Mouse (Mus musculus): ENCODE measurements at regions not wholly inside any gene's neighbourhood (a gene's known extent, or its start where the extent isn't known, plus 50 kb on each side); places are given as distances from the start of the nearest gene placed in this dataset.

GRCm38 (mm10) chr14:76701304-76701703 is 144.6 kb upstream of the Serp2 start:
- no peak overlapping the region for H3K4me3 ChIP-seq (ENCODE audit: insufficient read depth, poor library complexity, severe bottlenecking)
- H3K79me2 ChIP-seq (ENCODE audit: control insufficient read depth, insufficient read depth) = no peaks in the 10 kb centered on the region
- no peaks in the 10 kb centered on the region for H3K27me3 ChIP-seq (ENCODE audit: control insufficient read depth, insufficient read depth, insufficient read length)
- no peaks in the 10 kb centered on the region for H3K79me3 ChIP-seq (ENCODE audit: low read depth)
- no peak for TF ChIP-seq USF1 (IDR thresholded peaks at IDR 0.05; ENCODE audit: low read depth)
- TF ChIP-seq FOSL1 (IDR thresholded peaks at IDR 0.05; ENCODE audit: insufficient read depth, low read length, poor library complexity, severe bottlenecking) = no peak
- TF ChIP-seq MYOD1 (IDR thresholded peaks at IDR 0.05; ENCODE audit: control insufficient read depth, insufficient read length, low read depth) = no peak
- no peak for TF ChIP-seq CEBPB (IDR thresholded peaks at IDR 0.05; ENCODE audit: low read depth)
- TF ChIP-seq MYOG (IDR thresholded peaks at IDR 0.05; ENCODE audit: control insufficient read depth, extremely low read depth, insufficient read length) = no peak
- TF ChIP-seq CTCF (IDR thresholded peaks at IDR 0.05; ENCODE audit: control insufficient read depth, insufficient read depth, insufficient read length) = no peak
- no peaks in the 10 kb centered on the region for H3K36me3 ChIP-seq (ENCODE audit: control insufficient read depth, insufficient read depth)
- no peak overlapping the region for H3ac ChIP-seq (ENCODE audit: control insufficient read depth, insufficient read length, low read depth)

GRCm38 (mm10) chr14:76700796-76701195 is 144.1 kb upstream of the Serp2 start:
- Histone ChIP-seq H3K4me3 (ENCODE audit: insufficient read depth, poor library complexity, severe bottlenecking) (no peak overlapping the region), H3K36me3 (ENCODE audit: control insufficient read depth, insufficient read depth) (no peaks in the 10 kb centered on the region), H3K79me2 (ENCODE audit: control insufficient read depth, insufficient read depth) (no peaks in the 10 kb centered on the region), H3ac (ENCODE audit: control insufficient read depth, insufficient read length, low read depth) (no peak overlapping the region), H3K27me3 (ENCODE audit: control insufficient read depth, insufficient read depth, insufficient read length) (no peaks in the 10 kb centered on the region), H3K79me3 (ENCODE audit: low read depth) (no peaks in the 10 kb centered on the region)
- no peak for TF ChIP-seq MAX (IDR thresholded peaks at IDR 0.05)
- no peak for TF ChIP-seq USF1 (IDR thresholded peaks at IDR 0.05; ENCODE audit: low read depth)
- no peak for TF ChIP-seq CTCF (IDR thresholded peaks at IDR 0.05; ENCODE audit: control insufficient read depth, insufficient read depth, insufficient read length)
- no peak for TF ChIP-seq MYOD1 (IDR thresholded peaks at IDR 0.05; ENCODE audit: control insufficient read depth, insufficient read length, low read depth)

GRCm38 (mm10) chr14:76700190-76700589 is 143.5 kb upstream of the Serp2 start:
- Histone ChIP-seq H3K27me3 (ENCODE audit: control insufficient read depth, insufficient read depth, insufficient read length) (no peaks in the 10 kb centered on the region), H3ac (ENCODE audit: control insufficient read depth, insufficient read length, low read depth) (no peak overlapping the region), H3K79me3 (ENCODE audit: low read depth) (no peaks in the 10 kb centered on the region), H3K79me2 (ENCODE audit: control insufficient read depth, insufficient read depth) (no peaks in the 10 kb centered on the region), H3K4me3 (ENCODE audit: insufficient read depth, poor library complexity, severe bottlenecking) (no peak overlapping the region), H3K36me3 (ENCODE audit: control insufficient read depth, insufficient read depth) (no peaks in the 10 kb centered on the region)
- TF ChIP-seq USF1 (IDR thresholded peaks at IDR 0.05; ENCODE audit: low read depth) = peak; percentile 87
- no peak for TF ChIP-seq MAX (IDR thresholded peaks at IDR 0.05)
- TF ChIP-seq CEBPB (IDR thresholded peaks at IDR 0.05; ENCODE audit: low read depth) = peak; percentile 0
- no peak for TF ChIP-seq MYOG (IDR thresholded peaks at IDR 0.05; ENCODE audit: control insufficient read depth, extremely low read depth, insufficient read length)

GRCm38 (mm10) chr14:76698718-76699402 is 142.2 kb upstream of the Serp2 start:
- H3K4me3 ChIP-seq (ENCODE audit: insufficient read depth, poor library complexity, severe bottlenecking) = no peak overlapping the region
- H3K79me3 ChIP-seq (ENCODE audit: low read depth) = no peaks in the 10 kb centered on the region
- H3K27me3 ChIP-seq (ENCODE audit: control insufficient read depth, insufficient read depth, insufficient read length) = no peaks in the 10 kb centered on the region
- no peaks in the 10 kb centered on the region for H3K79me2 ChIP-seq (ENCODE audit: control insufficient read depth, insufficient read depth)
- no peak overlapping the region for H3ac ChIP-seq (ENCODE audit: control insufficient read depth, insufficient read length, low read depth)
- no peaks in the 10 kb centered on the region for H3K36me3 ChIP-seq (ENCODE audit: control insufficient read depth, insufficient read depth)
- TF ChIP-seq CTCF (IDR thresholded peaks at IDR 0.05; ENCODE audit: control insufficient read depth, insufficient read depth, insufficient read length) = no peak
- TF ChIP-seq USF1 (IDR thresholded peaks at IDR 0.05; ENCODE audit: low read depth) = no peak
- TF ChIP-seq CEBPB (IDR thresholded peaks at IDR 0.05; ENCODE audit: low read depth) = peak; percentile 83
- no peak for TF ChIP-seq FOSL1 (IDR thresholded peaks at IDR 0.05; ENCODE audit: insufficient read depth, low read length, poor library complexity, severe bottlenecking)
- peak; percentile 21 for TF ChIP-seq MYOD1 (IDR thresholded peaks at IDR 0.05; ENCODE audit: control insufficient read depth, insufficient read length, low read depth)
- no peak for TF ChIP-seq MYOG (IDR thresholded peaks at IDR 0.05; ENCODE audit: control insufficient read depth, extremely low read depth, insufficient read length)
- peak; percentile 76 for TF ChIP-seq MAX (IDR thresholded peaks at IDR 0.05)

GRCm38 (mm10) chr14:76696729-76697128 is 140.0 kb upstream of the Serp2 start:
- Histone ChIP-seq H3K4me3 (ENCODE audit: insufficient read depth, poor library complexity, severe bottlenecking) (no peak overlapping the region), H3K79me2 (ENCODE audit: control insufficient read depth, insufficient read depth) (no peaks in the 10 kb centered on the region), H3K27me3 (ENCODE audit: control insufficient read depth, insufficient read depth, insufficient read length) (no peaks in the 10 kb centered on the region), H3ac (ENCODE audit: control insufficient read depth, insufficient read length, low read depth) (no peak overlapping the region), H3K36me3 (ENCODE audit: control insufficient read depth, insufficient read depth) (no peaks in the 10 kb centered on the region), H3K79me3 (ENCODE audit: low read depth) (no peaks in the 10 kb centered on the region)
- no peak for TF ChIP-seq USF1 (IDR thresholded peaks at IDR 0.05; ENCODE audit: low read depth)
- TF ChIP-seq MYOG (IDR thresholded peaks at IDR 0.05; ENCODE audit: control insufficient read depth, extremely low read depth, insufficient read length) = no peak
- TF ChIP-seq MYOD1 (IDR thresholded peaks at IDR 0.05; ENCODE audit: control insufficient read depth, insufficient read length, low read depth) = no peak
- TF ChIP-seq FOSL1 (IDR thresholded peaks at IDR 0.05; ENCODE audit: insufficient read depth, low read length, poor library complexity, severe bottlenecking) = no peak
- TF ChIP-seq CTCF (IDR thresholded peaks at IDR 0.05; ENCODE audit: control insufficient read depth, insufficient read depth, insufficient read length) = no peak
- TF ChIP-seq CEBPB (IDR thresholded peaks at IDR 0.05; ENCODE audit: low read depth) = no peak
- TF ChIP-seq MAX (IDR thresholded peaks at IDR 0.05) = no peak

GRCm38 (mm10) chr14:76695691-76696355 is 139.1 kb upstream of the Serp2 start:
- no peak overlapping the region for H3ac ChIP-seq (ENCODE audit: control insufficient read depth, insufficient read length, low read depth)
- no peak overlapping the region for H3K4me3 ChIP-seq (ENCODE audit: insufficient read depth, poor library complexity, severe bottlenecking)
- no peaks in the 10 kb centered on the region for H3K36me3 ChIP-seq (ENCODE audit: control insufficient read depth, insufficient read depth)
- no peak for TF ChIP-seq CEBPB (IDR thresholded peaks at IDR 0.05; ENCODE audit: low read depth)
- TF ChIP-seq USF1 (IDR thresholded peaks at IDR 0.05; ENCODE audit: low read depth) = no peak
- TF ChIP-seq MYOG (IDR thresholded peaks at IDR 0.05; ENCODE audit: control insufficient read depth, extremely low read depth, insufficient read length) = no peak
- TF ChIP-seq MAX (IDR thresholded peaks at IDR 0.05) = no peak
- TF ChIP-seq MYOD1 (IDR thresholded peaks at IDR 0.05; ENCODE audit: control insufficient read depth, insufficient read length, low read depth) = no peak
- no peak for TF ChIP-seq FOSL1 (IDR thresholded peaks at IDR 0.05; ENCODE audit: insufficient read depth, low read length, poor library complexity, severe bottlenecking)
- TF ChIP-seq CTCF (IDR thresholded peaks at IDR 0.05; ENCODE audit: control insufficient read depth, insufficient read depth, insufficient read length) = no peak
- no peaks in the 10 kb centered on the region for H3K79me3 ChIP-seq (ENCODE audit: low read depth)
- no peaks in the 10 kb centered on the region for H3K27me3 ChIP-seq (ENCODE audit: control insufficient read depth, insufficient read depth, insufficient read length)
- no peaks in the 10 kb centered on the region for H3K79me2 ChIP-seq (ENCODE audit: control insufficient read depth, insufficient read depth)

Measured in C2C12 (cell line).